15 mouse cellular contexts compared by ENCODE assay signal in the genomic region with DNA sequence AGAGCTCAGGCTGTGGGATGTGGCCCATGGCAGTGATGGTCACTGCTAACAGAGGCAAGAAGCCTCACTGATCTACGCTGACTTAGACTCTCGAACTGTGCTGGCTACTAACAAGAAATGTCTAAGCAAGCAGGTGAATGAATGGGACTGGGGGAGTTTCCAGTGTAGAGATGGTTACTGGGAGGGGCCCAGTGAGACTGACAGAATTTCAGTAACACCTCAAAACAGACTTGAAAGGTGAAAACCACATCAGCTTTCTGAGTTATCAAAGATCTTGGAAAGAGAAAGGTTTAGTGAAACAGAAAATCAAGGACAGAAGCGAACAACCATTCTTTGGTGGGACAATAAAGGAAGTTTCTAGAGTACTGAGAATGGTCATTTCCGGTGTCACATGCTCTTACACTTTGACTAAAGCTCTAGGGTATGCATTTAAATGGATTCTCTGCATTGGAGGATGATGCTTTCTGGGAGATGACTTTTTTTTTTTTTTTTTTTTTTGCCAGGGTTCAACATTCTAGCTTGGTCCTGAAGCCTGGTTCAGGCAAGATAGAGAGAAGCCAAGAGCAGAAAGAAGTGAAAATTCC.
"Had no signal": no experiment of that assay in that cellular context is flagged by ENCODE, and none has a peak within 500 bp of the region (broad histone marks: within the 10 kb centered on the region; RNA-seq: fewer than 3 reads in every experiment).

No protein-coding gene starts in this region.

- H3K9me3 ChIP-seq: limb, embryonic 12.5 days; liver, embryonic 13.5 days; midbrain, embryonic 10.5 days; midbrain, embryonic 15.5 days; neural tube, embryonic 12.5 days; stomach, embryonic 15.5 days had no signal

- H3K4me2 ChIP-seq: limb, embryonic 12.5 days; liver, embryonic 13.5 days; midbrain, embryonic 15.5 days; neural tube, embryonic 12.5 days; stomach, embryonic 15.5 days had no signal

- H3K27ac ChIP-seq: kidney, postnatal 0 days; limb, embryonic 12.5 days; liver, embryonic 13.5 days; midbrain, embryonic 10.5 days; midbrain, embryonic 15.5 days; neural tube, embryonic 12.5 days; stomach, embryonic 15.5 days had no signal

- H3K9ac ChIP-seq: limb, embryonic 12.5 days; liver, embryonic 13.5 days; liver, postnatal 0 days; midbrain, embryonic 15.5 days; neural tube, embryonic 12.5 days; stomach, embryonic 15.5 days had no signal

- ATAC-seq: liver, postnatal 0 days; midbrain, embryonic 15.5 days had no signal

- H3K4me1 ChIP-seq: neural tube, embryonic 12.5 days; stomach, embryonic 15.5 days had no signal

- DNase-seq: kidney, adult 9 months; kidney, postnatal 36 days; layer of hippocampus, adult 9-11 months; layer of hippocampus, postnatal 36 days; liver; liver, embryonic 13.5 days; liver, postnatal 0 days; right cerebral cortex, postnatal 4 days; thymus, postnatal 4 days had no signal

- H3K36me3 ChIP-seq: limb, embryonic 12.5 days; liver, embryonic 13.5 days; midbrain, embryonic 10.5 days; midbrain, embryonic 15.5 days; neural tube, embryonic 12.5 days; stomach, embryonic 15.5 days had no signal

- H3K27me3 ChIP-seq: limb, embryonic 12.5 days; liver, embryonic 13.5 days; midbrain, embryonic 15.5 days; neural tube, embryonic 12.5 days; stomach, embryonic 15.5 days had no signal

- H3K4me3 ChIP-seq: limb, embryonic 12.5 days; liver, embryonic 13.5 days; midbrain, embryonic 10.5 days; midbrain, embryonic 15.5 days; neural tube, embryonic 12.5 days; stomach, embryonic 15.5 days had no signal
